Mouse (Mus musculus) megakaryocyte, embryonic 14.5 days (primary cell): ENCODE results near the gene Hipk1.
"Not testable (repeated sequence)": the region's sequence is repeated elsewhere in the genome, so short reads cannot be mapped to it uniquely, and the experiment has no call there.

ENCODE experiments used
- FLI1 ChIP-seq: IDR thresholded peaks from 2 replicates; pipeline ENCODE4 v1.6.1; 2012; ENCODE audit warnings: low read length, inconsistent platforms, mixed read lengths
- GATA1 ChIP-seq: IDR thresholded peaks from 3 replicates; pipeline ENCODE4 v1.6.1; 2012; ENCODE audit warnings: mixed read lengths, low read length, inconsistent platforms, borderline replicate concordance

DNA sequence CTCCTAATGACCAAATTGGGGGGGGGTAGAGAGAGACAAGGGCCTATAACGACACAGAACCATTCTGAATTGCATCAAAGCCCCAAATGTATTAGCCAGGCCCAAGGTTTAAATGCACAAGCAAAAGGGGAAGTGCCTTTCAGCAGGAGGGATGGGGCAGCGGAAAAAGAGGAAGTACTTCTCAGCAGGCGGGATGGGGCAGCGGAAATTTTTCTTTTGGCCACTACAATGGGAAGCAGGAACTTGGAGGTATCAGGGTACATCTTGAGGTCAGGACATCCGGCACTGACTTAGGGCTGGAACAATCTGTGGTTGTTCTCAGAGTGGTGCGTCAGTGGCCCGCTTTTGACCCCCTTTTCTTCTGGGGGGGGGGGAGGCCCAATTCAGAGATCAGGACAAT is 49.6 kb upstream of the Hipk1 start:
- not testable (repeated sequence) for TF ChIP-seq GATA1, FLI1
